Mouse (Mus musculus) spleen, adult 2 months (tissue): ENCODE measurements around the gene Ltbr. TPM values are rescaled to one million over a fixed set of nuclear protein-coding genes. Genes with fewer than 3 reads are reported as not detected.

Source experiments
- DNase-seq, 2 experiments: peaks; one replicate each; pipeline versions ENCODE4 v3.0.0 to v3.0.0-alpha.2; 2012 to 2021; ENCODE audit warnings: low spot score in 2 of 2, low read depth in 1 of 2
- H3K27ac ChIP-seq: fragments of 200-500 bp; 2 replicates; pipeline ENCODE4 v1.5.1; 2012; ENCODE audit warnings: low read length, inconsistent platforms; ENCODE audit not compliant: insufficient read depth
- H3K27me3 ChIP-seq: fragments of 200-500 bp; 2 replicates; pipeline ENCODE4 v1.6.1; 2012; ENCODE audit warnings: mild to moderate bottlenecking, moderate library complexity, low read length, inconsistent platforms; ENCODE audit not compliant: control insufficient read depth, insufficient read depth
- H3K36me3 ChIP-seq: fragments of 200-500 bp; 2 replicates; pipeline ENCODE4 v1.6.1; 2012; ENCODE audit warnings: mild to moderate bottlenecking, low read length, inconsistent platforms; ENCODE audit not compliant: control insufficient read depth, insufficient read depth
- H3K4me1 ChIP-seq: fragments of 200-500 bp; 2 replicates; pipeline ENCODE4 v1.6.1; 2011; ENCODE audit warnings: inconsistent platforms; ENCODE audit not compliant: control insufficient read depth, insufficient read depth, insufficient read length
- H3K4me3 ChIP-seq: fragments of 200-500 bp; 2 replicates; pipeline ENCODE4 v1.5.1; 2011; ENCODE audit warnings: mild to moderate bottlenecking, inconsistent platforms; ENCODE audit not compliant: insufficient read depth, insufficient read length; ENCODE audit errors: extremely low read depth
- CTCF ChIP-seq: fragments of 200-500 bp; IDR thresholded peaks from 2 replicates; pipeline ENCODE4 v1.5.1; 2011; ENCODE audit warnings: mild to moderate bottlenecking, inconsistent platforms; ENCODE audit not compliant: insufficient read depth, insufficient read length, insufficient replicate concordance; ENCODE audit errors: extremely low read depth
- POLR2A ChIP-seq: fragments of 200-500 bp; IDR thresholded peaks from 2 replicates; pipeline ENCODE4 v1.6.1; 2011; ENCODE audit warnings: low read depth, low read length, inconsistent platforms
- WGBS: fragments of 180-500 bp; shearing (Covaris S2); methylation state at CpG from one replicate; pipeline ENCODE4 v1.1.7; 2018; 5-methylcytosine and 5-hydroxymethylcytosine counted together
- polyA plus RNA-seq: library from polyadenylated mRNA; depleted of rRNA; stranded (reverse); fragments of >200 nt; gene quantifications from 2 replicates; pipeline ENCODE4 v1.2.3, GENCODE M21; 2012

Ltbr gene
- polyA plus RNA-seq, 1 experiment, result 22.8 TPM

GRCm38 (mm10) chr6:125352046-125352384 lies 38.3 kb upstream of the Ltbr start:
- DNase-seq, result no peak
- TF ChIP-seq CTCF (no peak), POLR2A (no peak)
- WGBS, result 60% methylated on average over 5 of the region's 5 CpGs
- H3K36me3 ChIP-seq, result no peaks in the 10 kb centered on the region
- H3K27me3 ChIP-seq, result peaks cover 4% of the 10 kb centered on the region; the same call in 1 of the 2 replicates
- peak overlapping the region; percentile 13; the same call in 1 of the 2 replicates for H3K27ac ChIP-seq
- no peak overlapping the region for H3K4me3 ChIP-seq
- H3K4me1 ChIP-seq, result peaks cover 18% of the 10 kb centered on the region; the same call in 1 of the 2 replicates

GRCm38 (mm10) chr6:125351368-125352045 lies 37.8 kb upstream of the Ltbr start:
- WGBS, result 55% methylated on average over 8 of the region's 8 CpGs
- Histone ChIP-seq H3K27me3 (peaks cover 4% of the 10 kb centered on the region; the same call in 1 of the 2 replicates), H3K27ac (peak overlapping the region; percentile 6), H3K4me3 (peak overlapping the region; percentile 2), H3K4me1 (peaks cover 18% of the 10 kb centered on the region; the same call in 1 of the 2 replicates), H3K36me3 (no peaks in the 10 kb centered on the region)
- DNase-seq, result no peak
- no peak for TF ChIP-seq CTCF
- no peak for TF ChIP-seq POLR2A

GRCm38 (mm10) chr6:125350995-125351324 lies 37.3 kb upstream of the Ltbr start:
- peaks cover 4% of the 10 kb centered on the region; the same call in 1 of the 2 replicates for H3K27me3 ChIP-seq
- peak overlapping the region; percentile 37; the same call in 1 of the 2 replicates for H3K27ac ChIP-seq
- no peak overlapping the region for H3K4me3 ChIP-seq
- H3K4me1 ChIP-seq, result peaks cover 18% of the 10 kb centered on the region; the same call in 1 of the 2 replicates
- TF ChIP-seq CTCF, result no peak
- no peak for TF ChIP-seq POLR2A
- no peaks in the 10 kb centered on the region for H3K36me3 ChIP-seq
- no peak for DNase-seq
- WGBS, result 63% methylated on average over 2 of the region's 2 CpGs

- Histone ChIP-seq H3K27ac (peak overlapping the region; percentile 90), H3K27me3 (peaks cover 4% of the 10 kb centered on the region; the same call in 1 of the 2 replicates), H3K36me3 (no peaks in the 10 kb centered on the region), H3K4me3 (peak overlapping the region; percentile 71), H3K4me1 (peaks cover 17% of the 10 kb centered on the region; the same call in 1 of the 2 replicates)
- no peak for DNase-seq
- WGBS, result 9% methylated on average over 20 of the region's 20 CpGs
- TF ChIP-seq CTCF (no peak), POLR2A (no peak)
These were observed 36.7 kb upstream of the Ltbr start for GRCm38 (mm10) chr6:125350231-125350994.

- peaks cover 4% of the 10 kb centered on the region; the same call in 1 of the 2 replicates for H3K27me3 ChIP-seq
- TF ChIP-seq POLR2A, result peak; percentile 4
- TF ChIP-seq CTCF, result no peak
These were observed 36.0 kb upstream of the Ltbr start for GRCm38 (mm10) chr6:125349575-125350230.

GRCm38 (mm10) chr6:125348721-125349574 lies 35.3 kb upstream of the Ltbr start, which contains the start of gene Tnfrsf1a:
TSS of gene Tnfrsf1a (plus strand) at chr6:125349362.
- H3K36me3 ChIP-seq, result no peaks in the 10 kb centered on the region
- H3K4me3 ChIP-seq, result peak within 1 kb of the TSS; percentile 71
- peaks cover 4% of the 10 kb centered on the region; the same call in 1 of the 2 replicates for H3K27me3 ChIP-seq
- no peak for DNase-seq
- WGBS, result 16% methylated on average over 22 of the region's 22 CpGs
- H3K4me1 ChIP-seq, result peaks cover 11% of the 10 kb centered on the region; the same call in 1 of the 2 replicates
- TF ChIP-seq CTCF, result no peak
- peak within 1 kb of the TSS; percentile 90 for H3K27ac ChIP-seq

More at GRCm38 (mm10) chr6:125349575-125350230, 36.0 kb upstream of the Ltbr start:
- Histone ChIP-seq H3K4me1 (peaks cover 11% of the 10 kb centered on the region; the same call in 1 of the 2 replicates), H3K27ac (peak overlapping the region; percentile 90), H3K4me3 (peak overlapping the region; percentile 71), H3K36me3 (no peaks in the 10 kb centered on the region)
- 1% methylated on average over 26 of the region's 27 CpGs for WGBS
- peak in 1 of 2 experiments; percentile 42 for DNase-seq
